In genomic region chr5:53594274-53594673, GRCm38 (mm10) we compare ENCODE assay signal across 8 mouse cellular contexts.
DNase-seq lines count a peak whose midpoint lies in the region; ATAC-seq and TF ChIP-seq lines count a peak whose summit lies in the region.

No protein-coding gene starts in this region.

- DNase-seq in gastrocnemius, postnatal 14 days = peak; percentile 8
- no peak for DNase-seq in gastrocnemius, adult 8-10 months (ENCODE audit: low spot score in 2 of 2)
- DNase-seq in CD4-positive helper T cell, adult 2 months (ENCODE audit: low read depth, low spot score) = peak; percentile 88
- DNase-seq in c-Kit-positive CD71-negative TER-119-negative erythroid progenitor cells, embryonic 14.5 days (ENCODE audit: low read depth) = peak; percentile 57
- DNase-seq in forebrain, postnatal 0 days = peak; percentile 52
- DNase-seq in kidney, adult 9 months = peak; percentile 57
- DNase-seq in yolk sac, embryonic 10.5 days (ENCODE audit: low spot score) = peak; percentile 21

- 0 out of 2 replicates have a peak overlapping the region, but pooled peaks have one; percentile 1 for H3K4me2 ChIP-seq in forebrain, postnatal 0 days (ENCODE audit: low read depth)

- no peak overlapping the region for H3K9ac ChIP-seq in forebrain, postnatal 0 days

- no peak overlapping the region for H3K27ac ChIP-seq in forebrain, postnatal 0 days (ENCODE audit: low read depth, low read length)

- intact Hi-C loops in gastrocnemius, postnatal 14 days (cut with DNase I; ENCODE audit: low total_unique reads) = loop anchor here (5.0 kb wide), 1 partner anchor 237 kb away; no protein-coding TSS in a partner anchor

- peaks cover 16% of the 10 kb centered on the region for H3K4me1 ChIP-seq in forebrain, postnatal 0 days (ENCODE audit: insufficient read depth)

- H3K9me3 ChIP-seq in forebrain, postnatal 0 days (ENCODE audit: low read length) = no peaks in the 10 kb centered on the region

- ATAC-seq in forebrain, postnatal 0 days = no peak
- peak; percentile 47 for ATAC-seq in megakaryocyte progenitor cell, adult 5-6 weeks (replicated peaks; ENCODE audit: poor library complexity)

- H3K36me3 ChIP-seq in forebrain, postnatal 0 days (ENCODE audit: insufficient read depth) = no peaks in the 10 kb centered on the region

- no peak overlapping the region for H3K4me3 ChIP-seq in forebrain, postnatal 0 days (ENCODE audit: low read depth, low read length)

- no peaks in the 10 kb centered on the region for H3K27me3 ChIP-seq in forebrain, postnatal 0 days (ENCODE audit: insufficient read depth, low read length)

- TF ChIP-seq CTCF in forebrain, postnatal 0 days (IDR thresholded peaks at IDR 0.05; ENCODE audit: low read depth) = peak; percentile 63

- 23% methylated on average over 4 of the region's 4 CpGs for WGBS in forebrain, postnatal 0 days

Comparison
In these comparisons a context has a peak if more than half of its experiments do, and no peak if none do; other contexts are left out.
1. DNase-seq: peak in gastrocnemius, postnatal 14 days (single experiment), CD4-positive helper T cell, adult 2 months (single experiment), c-Kit-positive CD71-negative TER-119-negative erythroid progenitor cells, embryonic 14.5 days (single experiment), forebrain, postnatal 0 days (single experiment), kidney, adult 9 months (single experiment) and yolk sac, embryonic 10.5 days (single experiment); none in gastrocnemius, adult 8-10 months (0 of 2).